Mouse (Mus musculus) hindbrain, postnatal 0 days (tissue): ENCODE data around the gene Hoxb4. TPM values are rescaled to one million over a fixed set of nuclear protein-coding genes. Genes with fewer than 3 reads are reported as not detected.

Experiments used
- ATAC-seq: fragments of 200-750 bp; cut with Nextera tagmentation; 2 replicates; pipeline ENCODE4 v1.8.0; 2017; ENCODE audit warnings: mild to moderate bottlenecking, moderate TSS enrichment, moderate library complexity
- DNase-seq: peaks from one replicate; pipeline ENCODE4 v3.0.0-alpha.2; 2015; ENCODE audit warnings: low spot score
- H3K27ac ChIP-seq: fragments of 300-500 bp; sonication (generic); 2 replicates; pipeline ENCODE4 v1.5.1; 2014; ENCODE audit warnings: mild to moderate bottlenecking
- H3K27me3 ChIP-seq: fragments of 300-500 bp; sonication (generic); 2 replicates; pipeline ENCODE4 v1.6.1; 2014; ENCODE audit warnings: low read length, mixed read lengths; ENCODE audit not compliant: insufficient read depth
- H3K36me3 ChIP-seq: fragments of 300-500 bp; sonication (generic); 2 replicates; pipeline ENCODE4 v1.6.1; 2014; ENCODE audit warnings: low read length, mixed read lengths; ENCODE audit not compliant: insufficient read depth
- H3K4me1 ChIP-seq: fragments of 300-500 bp; sonication (generic); 2 replicates; pipeline ENCODE4 v1.6.1; 2014; ENCODE audit warnings: antibody characterized with exemption, low read length, mixed read lengths; ENCODE audit not compliant: insufficient read depth
- H3K4me2 ChIP-seq: fragments of 300-500 bp; sonication (generic); 2 replicates; pipeline ENCODE4 v1.6.1; 2014; ENCODE audit warnings: low read depth, mild to moderate bottlenecking, low read length, moderate library complexity, mixed read lengths
- H3K4me3 ChIP-seq: fragments of 300-500 bp; sonication (generic); 2 replicates; pipeline ENCODE4 v1.5.1; 2014; ENCODE audit warnings: low read length
- H3K9ac ChIP-seq: fragments of 300-500 bp; sonication (generic); replicated peaks from 2 replicates; pipeline ENCODE4 v1.6.1; 2014; ENCODE audit warnings: mild to moderate bottlenecking, low read length, moderate library complexity, mixed read lengths
- H3K9me3 ChIP-seq: fragments of 300-500 bp; sonication (generic); 2 replicates; pipeline ENCODE4 v1.6.1; 2016; ENCODE audit warnings: low read length, mixed read lengths
- CTCF ChIP-seq: IDR thresholded peaks from 2 replicates; pipeline ENCODE4 v1.5.1; 2016; ENCODE audit warnings: antibody characterized with exemption, control low read depth, low read depth
- whole genome bisulfite sequencing: fragments of 180-500 bp; shearing (Covaris S2); extraction: QIAGEN DNeasy Blood & Tissue Kit; methylation state at CpG from one replicate; pipeline ENCODE4 v1.1.7; 2014; 5-methylcytosine and 5-hydroxymethylcytosine counted together
- polyA plus RNA-seq: library from polyadenylated mRNA; unstranded; fragments of >200 nt; fragmentation: Nextera tagmentation; extraction: Ambion mirVana; gene quantifications from 2 replicates; pipeline ENCODE4 v1.2.1, GENCODE M21; 2015
- total RNA-seq: library from RNA; depleted of rRNA; stranded (reverse); fragments of >200 nt; gene quantifications from 2 replicates; pipeline ENCODE4 v1.2.3, GENCODE M21; 2014

Hoxb4 gene
- total and polyA plus RNA-seq, 2 experiments from 2014 or later = 2.4 to 8.6 TPM

- H3K27me3 ChIP-seq = peaks cover 65% of the 10 kb centered on the region
- peak overlapping the region; percentile 75 for H3K9ac ChIP-seq
- peak overlapping the region; percentile 91 for H3K27ac ChIP-seq
- no peak for ATAC-seq
- H3K4me1 ChIP-seq = no peaks in the 10 kb centered on the region
- under 1% methylated on average over 14 of the region's 14 CpGs for WGBS
- DNase-seq = peak; percentile 35
- peak overlapping the region; percentile 50 for H3K4me3 ChIP-seq
- no peak for TF ChIP-seq CTCF
- H3K9me3 ChIP-seq = no peaks in the 10 kb centered on the region
- H3K36me3 ChIP-seq = no peaks in the 10 kb centered on the region
- peak overlapping the region; percentile 59 for H3K4me2 ChIP-seq
Measured at GRCm38 (mm10) chr11:96353522-96353841, 35.4 kb downstream of the Hoxb4 start.

- Histone ChIP-seq H3K27ac (peak overlapping the region; percentile 91), H3K9me3 (no peaks in the 10 kb centered on the region), H3K9ac (peak overlapping the region; percentile 75), H3K4me1 (no peaks in the 10 kb centered on the region), H3K36me3 (no peaks in the 10 kb centered on the region), H3K4me2 (peak overlapping the region; percentile 59), H3K4me3 (peak overlapping the region; percentile 50), H3K27me3 (peaks cover 61% of the 10 kb centered on the region)
- ATAC-seq (no peak), DNase-seq (peak; percentile 52)
- WGBS = 2% methylated on average over 8 of the region's 8 CpGs
- TF ChIP-seq CTCF = no peak
Measured at GRCm38 (mm10) chr11:96353939-96354338, 35.9 kb downstream of the Hoxb4 start.

- peak overlapping the region; percentile 91 for H3K27ac ChIP-seq
- peak overlapping the region; percentile 59 for H3K4me2 ChIP-seq
- WGBS = under 1% methylated on average over 25 of the region's 25 CpGs
Measured at GRCm38 (mm10) chr11:96354376-96354775, 36.3 kb downstream of the Hoxb4 start.

DNA sequence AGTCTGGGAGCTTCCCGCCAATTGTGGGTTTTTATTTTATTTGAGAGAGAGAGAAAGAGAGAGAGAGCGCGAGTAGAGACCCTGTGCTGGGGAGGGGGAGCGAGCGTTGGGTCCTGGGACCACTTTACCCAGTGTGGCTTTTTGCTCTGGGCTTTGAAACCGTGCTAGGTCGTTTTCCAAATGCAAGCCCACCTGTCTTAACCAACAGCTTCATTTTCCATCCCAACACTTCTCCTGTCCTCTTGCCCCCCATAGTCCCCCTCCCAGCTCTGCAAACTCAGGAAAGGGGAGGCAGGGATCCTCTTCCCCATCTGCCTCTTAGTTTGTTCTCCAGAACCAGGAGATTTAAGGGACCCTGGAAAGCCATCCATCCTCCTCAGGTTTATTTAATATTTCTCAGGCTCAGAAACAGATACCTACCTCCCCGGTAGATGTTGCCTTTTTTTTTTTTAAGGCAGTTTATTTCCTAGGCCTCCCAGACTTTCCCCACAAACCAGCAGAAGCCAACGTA, 36.8 kb downstream of the Hoxb4 start:
- Histone ChIP-seq H3K36me3 (no peaks in the 10 kb centered on the region), H3K9me3 (no peaks in the 10 kb centered on the region), H3K27ac (peak overlapping the region; percentile 91), H3K4me3 (peak overlapping the region; percentile 50), H3K4me2 (peak overlapping the region; percentile 59), H3K27me3 (peaks cover 59% of the 10 kb centered on the region), H3K4me1 (no peaks in the 10 kb centered on the region), H3K9ac (peak overlapping the region; percentile 75)
- no peak for TF ChIP-seq CTCF
- WGBS = 4% methylated on average over 9 of the region's 9 CpGs
- ATAC-seq = no peak
- no peak for DNase-seq

More at GRCm38 (mm10) chr11:96354376-96354775, 36.3 kb downstream of the Hoxb4 start:
- H3K9ac ChIP-seq = peak overlapping the region; percentile 75
- TF ChIP-seq CTCF = no peak
- H3K27me3 ChIP-seq = peaks cover 59% of the 10 kb centered on the region
- peak overlapping the region; percentile 50 for H3K4me3 ChIP-seq
- ATAC-seq = 0 out of 2 replicates have a peak, but pooled peaks have one; percentile 30
- DNase-seq = peak; percentile 72
- H3K9me3 ChIP-seq = no peaks in the 10 kb centered on the region
- H3K36me3 ChIP-seq = no peaks in the 10 kb centered on the region
- no peaks in the 10 kb centered on the region for H3K4me1 ChIP-seq

- DNase-seq = no peak
- 9% methylated on average over 5 of the region's 5 CpGs for WGBS
- no peak for TF ChIP-seq CTCF
- Histone ChIP-seq H3K4me1 (no peaks in the 10 kb centered on the region), H3K9me3 (no peaks in the 10 kb centered on the region), H3K9ac (no peak overlapping the region), H3K36me3 (no peaks in the 10 kb centered on the region), H3K4me3 (no peak overlapping the region), H3K4me2 (no peak overlapping the region), H3K27me3 (peaks cover 68% of the 10 kb centered on the region), H3K27ac (no peak overlapping the region)
- no peak for ATAC-seq
Measured at GRCm38 (mm10) chr11:96363807-96364206, 45.7 kb downstream of the Hoxb4 start.

- no peak for TF ChIP-seq CTCF
- H3K9ac ChIP-seq = no peak within 1 kb of the TSS
- no peak within 1 kb of the TSS for H3K27ac ChIP-seq
- H3K4me2 ChIP-seq = peak within 1 kb of the TSS; percentile 26
- no peaks in the 10 kb centered on the region for H3K4me1 ChIP-seq
- WGBS = 4% methylated on average over 24 of the region's 26 CpGs
- ATAC-seq = peak; percentile 32; the same call in 1 of the 2 replicates
- no peak for DNase-seq
- peak within 1 kb of the TSS; percentile 5; the same call in 1 of the 2 replicates for H3K4me3 ChIP-seq
- H3K27me3 ChIP-seq = peaks cover 66% of the 10 kb centered on the region
- H3K9me3 ChIP-seq = no peaks in the 10 kb centered on the region
- no peaks in the 10 kb centered on the region for H3K36me3 ChIP-seq
Measured at GRCm38 (mm10) chr11:96365441-96366091, 47.5 kb downstream of the Hoxb4 start, which contains the start of gene Hoxb1. Gene Hoxb1, plus strand, starts transcription at chr11:96365752.
